Mouse (Mus musculus): ENCODE measurements around the gene Sobp. TPM values are rescaled to one million over a fixed set of nuclear protein-coding genes. Genes with fewer than 3 reads are reported as not detected.

The Sobp gene
- total RNA-seq, 2 experiments from 2014 or later = 19.6 to 26.1 TPM

GRCm38 (mm10) chr10:43164406-43164805 is 9.9 kb downstream of the Sobp start:
- intact Hi-C loops (cut with DNase I) = no loop called here

GRCm38 (mm10) chr10:43162318-43162717 is 12.0 kb downstream of the Sobp start:
- DNase-seq = no peak
- intact Hi-C loops (cut with DNase I) = no loop called here

More at GRCm38 (mm10) chr10:43164406-43164805, 9.9 kb downstream of the Sobp start:
- no peak for DNase-seq

GRCm38 (mm10) chr10:43159333-43159732 is 15.0 kb downstream of the Sobp start:
- intact Hi-C loops (cut with DNase I) = no loop called here
- DNase-seq = no peak

GRCm38 (mm10) chr10:43158917-43159316 is 15.4 kb downstream of the Sobp start:
- intact Hi-C loops (cut with DNase I) = no loop called here
- DNase-seq = no peak

- intact Hi-C loops (cut with DNase I) = no loop called here
- peak; percentile 49 to 78 for DNase-seq
Observed at GRCm38 (mm10) chr10:43155046-43155560, 19.2 kb downstream of the Sobp start.

- no peak for DNase-seq
- intact Hi-C loops (cut with DNase I) = no loop called here
Observed at GRCm38 (mm10) chr10:43152643-43153042, 21.7 kb downstream of the Sobp start.

GRCm38 (mm10) chr10:43148456-43148855 is 25.9 kb downstream of the Sobp start:
- intact Hi-C loops (cut with DNase I) = no loop called here
- peak in 1 of 2 experiments; percentile 37 for DNase-seq

GRCm38 (mm10) chr10:43143173-43143572 is 31.2 kb downstream of the Sobp start:
- intact Hi-C loops (cut with DNase I) = no loop called here
- DNase-seq = no peak

GRCm38 (mm10) chr10:43134027-43134426 is 40.3 kb downstream of the Sobp start:
- intact Hi-C loops (cut with DNase I) = no loop called here

GRCm38 (mm10) chr10:43128750-43129149 is 45.6 kb downstream of the Sobp start:
- intact Hi-C loops (cut with DNase I) = no loop called here
- DNase-seq = no peak

More at GRCm38 (mm10) chr10:43134027-43134426, 40.3 kb downstream of the Sobp start:
- DNase-seq = no peak

- intact Hi-C loops (cut with DNase I) = loop anchor here (5.0 kb wide), 1 partner anchor 47 kb away; no protein-coding TSS in a partner anchor
- no peak for DNase-seq
Observed at GRCm38 (mm10) chr10:43124561-43124960, 49.8 kb downstream of the Sobp start.

GRCm38 (mm10) chr10:43124156-43124555 is 50.2 kb downstream of the Sobp start:
- DNase-seq = no peak
- intact Hi-C loops (cut with DNase I) = loop anchor here (5.0 kb wide), 1 partner anchor 47 kb away; no protein-coding TSS in a partner anchor

- intact Hi-C loops (cut with DNase I) = loop anchor here (5.0 kb wide), 1 partner anchor 46 kb away; no protein-coding TSS in a partner anchor
Observed at GRCm38 (mm10) chr10:43123422-43123821, 50.9 kb downstream of the Sobp start.

GRCm38 (mm10) chr10:43120688-43121450 is 53.5 kb downstream of the Sobp start:
- intact Hi-C loops (cut with DNase I) = loop anchor here (5.0 kb wide), 1 partner anchor 44 kb away; no protein-coding TSS in a partner anchor
- DNase-seq = no peak

More at GRCm38 (mm10) chr10:43123422-43123821, 50.9 kb downstream of the Sobp start:
- DNase-seq = no peak

- no peak for DNase-seq
- intact Hi-C loops (cut with DNase I) = no loop called here
Observed at GRCm38 (mm10) chr10:43116083-43116927, 58.0 kb downstream of the Sobp start.

GRCm38 (mm10) chr10:43112296-43112695 is 62.0 kb downstream of the Sobp start:
- intact Hi-C loops (cut with DNase I) = no loop called here
- no peak for DNase-seq

GRCm38 (mm10) chr10:43106616-43107015 is 67.7 kb downstream of the Sobp start:
- intact Hi-C loops (cut with DNase I) = no loop called here
- DNase-seq = no peak

- intact Hi-C loops (cut with DNase I) = no loop called here
- no peak for DNase-seq
Observed at GRCm38 (mm10) chr10:43106196-43106595, 68.1 kb downstream of the Sobp start.

- intact Hi-C loops (cut with DNase I) = no loop called here
Observed at GRCm38 (mm10) chr10:43100513-43100912, 73.8 kb downstream of the Sobp start.

GRCm38 (mm10) chr10:43099229-43099628 is 75.1 kb downstream of the Sobp start:
- intact Hi-C loops (cut with DNase I) = no loop called here
- peak in 1 of 2 experiments; percentile 23 for DNase-seq

More at GRCm38 (mm10) chr10:43100513-43100912, 73.8 kb downstream of the Sobp start:
- DNase-seq = no peak

- intact Hi-C loops (cut with DNase I) = no loop called here
- DNase-seq = no peak
Observed at GRCm38 (mm10) chr10:43097755-43098154, 76.6 kb downstream of the Sobp start.
